Mouse (Mus musculus): Measurements from ENCODE around the gene Pik3r5.
A peak's percentile ranks its signal among the peaks of the same experiment; 100 is the strongest.

The Pik3r5 gene

GRCm38 (mm10) chr11:68401428-68401827 is 30.5 kb upstream of the Pik3r5 start:
- no peak for DNase-seq (ENCODE audit: low spot score in 2 of 2)

DNA sequence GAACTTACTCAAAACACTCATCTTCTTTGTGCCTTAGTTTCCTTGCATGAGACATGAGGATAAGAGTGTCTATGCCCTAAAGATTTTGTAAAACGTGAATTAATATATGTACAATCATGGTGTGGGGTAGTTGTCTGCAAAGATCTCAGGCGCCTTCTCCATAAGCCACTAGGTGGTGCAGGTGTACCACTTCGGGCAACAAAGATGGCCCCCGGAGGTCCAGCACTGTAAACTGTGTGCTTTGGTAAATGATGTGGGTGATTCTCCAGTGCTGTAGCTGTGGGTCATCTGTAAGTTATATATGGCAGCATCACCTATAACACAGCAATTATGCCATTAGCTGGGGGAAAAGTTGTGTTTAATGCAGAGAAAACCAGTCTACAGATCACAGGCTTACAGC is 27.7 kb upstream of the Pik3r5 start:
- no peak for DNase-seq (ENCODE audit: low spot score in 2 of 2)

DNA sequence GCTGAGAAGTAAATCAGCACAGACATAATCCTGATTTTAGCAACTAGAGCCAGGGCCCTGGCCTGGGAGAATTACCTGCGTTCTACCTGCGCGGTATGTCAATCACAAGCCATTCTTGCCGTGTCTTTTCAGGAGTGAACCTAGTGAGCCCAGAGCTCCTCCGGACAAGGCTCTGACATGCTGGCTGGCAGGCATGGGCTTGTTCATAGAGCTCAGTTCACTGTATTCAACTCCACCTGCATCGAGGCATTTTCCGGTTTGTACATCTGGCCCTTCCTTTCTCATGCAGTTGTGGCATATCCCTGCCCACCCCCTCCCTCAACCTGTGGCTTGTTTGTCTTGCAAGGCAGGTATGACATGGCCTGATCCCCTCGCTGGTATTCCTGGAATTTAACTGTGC is 26.3 kb upstream of the Pik3r5 start:
- DNase-seq (ENCODE audit: low spot score in 2 of 2): no peak

DNA sequence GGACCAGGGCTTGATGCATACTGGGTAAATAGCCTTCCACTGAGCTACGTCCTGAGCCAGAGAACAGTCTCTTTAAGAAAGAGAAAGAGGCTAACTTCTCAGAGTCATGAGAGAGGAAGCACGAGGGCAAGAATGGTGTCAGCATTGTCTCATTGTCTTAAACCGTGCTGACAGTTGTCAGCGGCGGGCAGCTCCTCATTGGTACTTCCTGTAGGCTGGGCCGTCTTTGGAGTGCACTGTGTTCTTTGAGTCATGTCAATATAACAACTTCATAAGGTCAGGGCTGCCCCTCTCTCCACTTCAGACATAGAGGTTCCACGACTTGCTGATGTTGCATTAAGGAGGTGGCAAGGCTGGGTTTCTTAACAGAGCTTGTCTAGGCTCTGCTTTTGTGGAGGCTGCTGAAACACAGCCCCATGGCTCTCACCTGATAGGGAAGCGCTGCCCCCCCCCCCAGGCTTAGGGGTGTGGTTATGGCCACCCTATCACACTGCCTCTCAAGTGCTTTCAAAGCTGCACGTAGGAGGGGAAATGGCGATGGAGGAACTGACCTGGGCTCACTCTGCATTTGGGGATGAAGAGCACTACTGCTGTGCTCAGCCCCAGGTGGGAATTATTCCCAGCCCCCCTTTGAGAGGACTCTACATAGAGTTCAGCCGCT is 24.5 kb upstream of the Pik3r5 start:
- DNase-seq (ENCODE audit: low spot score in 2 of 2): no peak

DNA sequence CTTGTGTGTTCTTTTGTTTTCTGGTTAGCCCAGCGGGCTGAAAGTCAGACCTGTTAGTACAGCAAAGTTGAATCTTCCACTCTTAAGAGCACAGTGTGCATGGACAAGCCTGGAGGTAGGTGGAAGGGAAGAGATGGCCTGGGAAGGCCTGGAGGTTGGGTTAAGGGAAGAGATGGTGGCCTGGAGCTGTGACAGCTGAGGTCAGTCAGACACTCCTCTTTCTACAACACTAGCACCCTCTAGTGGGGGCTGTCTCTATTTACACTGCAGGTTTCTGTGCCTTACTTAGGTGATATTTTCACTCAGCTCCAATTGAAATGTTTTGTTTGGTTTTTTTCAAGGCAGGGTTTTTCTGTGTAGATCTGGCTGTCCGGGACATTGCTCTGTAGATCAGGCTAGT is 23.8 kb upstream of the Pik3r5 start:
- DNase-seq (ENCODE audit: low spot score in 2 of 2): peak in 1 of 2 experiments; percentile 82

DNA sequence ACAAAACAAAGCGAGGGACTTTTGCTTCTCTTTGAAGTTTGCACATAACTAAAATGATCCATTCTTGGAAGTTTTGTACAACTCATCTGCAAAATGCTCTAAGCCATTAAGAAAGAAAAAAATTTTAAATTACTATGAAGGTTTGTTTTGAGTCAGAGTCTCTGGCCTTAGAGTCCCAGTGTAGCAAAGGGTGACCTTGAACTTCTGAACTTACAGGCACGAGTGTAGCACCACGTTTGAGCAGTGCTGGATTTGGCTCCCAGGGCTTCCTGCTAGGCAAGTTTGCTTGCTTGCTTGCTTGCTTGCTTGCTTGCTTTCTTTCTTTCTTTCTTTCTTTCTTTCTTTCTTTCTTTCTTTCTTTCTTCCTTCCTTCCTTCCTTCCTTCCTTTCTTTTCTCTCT is 14.9 kb upstream of the Pik3r5 start:
- no peak for DNase-seq (ENCODE audit: low spot score in 2 of 2)

DNA sequence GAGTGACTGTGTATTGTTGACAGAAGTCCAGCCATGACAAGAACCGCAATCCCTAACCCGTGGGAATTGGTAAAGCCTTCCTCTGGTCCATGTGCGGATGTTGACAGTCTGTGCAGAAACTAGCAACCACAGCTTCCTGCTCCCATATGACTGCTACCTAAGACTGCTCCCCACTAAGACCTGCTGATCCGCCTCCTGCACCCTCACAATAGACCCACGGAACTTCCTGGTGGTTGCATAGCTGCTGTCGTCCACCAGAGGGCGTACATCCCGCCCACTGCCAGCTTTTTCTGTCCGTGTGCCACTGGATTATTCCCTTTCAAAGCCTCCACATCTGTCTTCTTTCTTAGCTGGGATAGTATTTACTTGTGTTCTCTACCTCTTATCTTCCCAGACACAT is 14.1 kb upstream of the Pik3r5 start:
- peak in 1 of 2 experiments; percentile 31 for DNase-seq (ENCODE audit: low spot score in 2 of 2)

- no peak for DNase-seq (ENCODE audit: low spot score in 2 of 2)
Measured at GRCm38 (mm10) chr11:68425492-68426315, 6.2 kb upstream of the Pik3r5 start.

DNA sequence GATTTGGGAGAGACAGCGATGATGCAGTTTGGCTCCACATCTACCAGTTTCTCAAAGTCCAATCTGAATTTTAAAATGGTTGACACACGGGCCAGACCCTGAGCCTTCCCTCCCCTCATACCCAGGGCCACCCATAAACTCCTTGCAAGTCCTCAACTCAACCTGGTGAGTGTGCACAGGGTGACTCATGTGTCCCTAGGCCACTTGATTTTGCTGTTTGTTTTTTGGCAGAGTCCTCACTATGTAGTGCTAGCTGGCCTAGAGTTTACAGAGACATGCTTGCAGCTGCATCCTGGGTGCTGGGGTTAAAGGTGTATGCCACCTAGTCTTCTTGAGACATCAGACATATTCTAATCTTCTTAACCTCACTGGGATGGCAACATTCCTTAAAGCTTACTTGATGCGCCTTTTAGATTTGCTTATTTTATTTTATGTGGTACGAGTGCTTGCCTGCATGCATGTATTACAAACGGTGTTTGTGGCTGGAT is 4.8 kb upstream of the Pik3r5 start:
- no peak for DNase-seq (ENCODE audit: low spot score in 2 of 2)

- no peak for DNase-seq (ENCODE audit: low spot score in 2 of 2)
Measured at GRCm38 (mm10) chr11:68430662-68431061, 1.3 kb upstream of the Pik3r5 start.

- no peak for DNase-seq (ENCODE audit: low spot score in 2 of 2)
Measured at GRCm38 (mm10) chr11:68432361-68433021, 570 bp downstream of the Pik3r5 start.

DNA sequence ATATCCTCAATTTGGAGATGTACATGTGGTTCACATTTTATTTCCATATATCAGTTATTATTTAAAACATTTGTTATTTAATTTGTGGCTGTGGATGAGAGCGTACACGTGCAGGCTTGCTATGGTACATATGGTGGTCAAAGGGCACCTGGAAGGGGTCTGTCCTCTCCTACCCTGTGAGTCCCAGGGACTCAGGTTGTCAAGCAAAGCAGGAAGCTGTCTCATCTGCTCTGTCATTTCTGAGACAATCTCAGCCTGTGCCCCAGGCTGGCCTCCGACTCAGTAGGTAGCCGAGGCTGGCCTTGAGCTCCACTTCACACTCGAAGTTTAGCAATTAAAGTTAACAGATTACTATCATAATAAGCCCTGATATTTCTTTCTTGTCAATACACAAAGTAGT is 1.6 kb downstream of the Pik3r5 start:
- no peak for DNase-seq (ENCODE audit: low spot score in 2 of 2)

- no peak for DNase-seq (ENCODE audit: low spot score in 2 of 2)
Measured at GRCm38 (mm10) chr11:68434697-68435096, 2.8 kb downstream of the Pik3r5 start.

DNA sequence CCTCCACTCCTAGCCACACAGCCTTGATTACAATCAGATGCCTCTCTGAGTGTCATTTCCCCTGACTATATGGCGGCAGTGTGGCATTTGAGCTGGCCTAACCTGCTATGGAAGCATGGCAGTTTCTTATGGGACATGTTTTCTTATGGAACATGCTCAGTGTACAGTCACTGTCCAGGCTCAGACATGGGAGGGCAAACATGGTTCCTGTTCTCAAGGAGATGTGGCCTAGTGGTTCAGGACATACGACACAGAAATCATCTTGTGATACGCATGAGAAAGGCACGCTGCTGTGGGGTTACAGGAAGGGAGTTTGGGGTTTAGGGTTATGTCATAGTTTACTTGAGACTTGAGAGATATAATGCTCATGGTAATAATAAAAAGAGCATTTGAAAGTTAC is 3.7 kb downstream of the Pik3r5 start:
- DNase-seq (ENCODE audit: low spot score in 2 of 2): no peak

GRCm38 (mm10) chr11:68436376-68436775 is 4.5 kb downstream of the Pik3r5 start:
- DNase-seq (ENCODE audit: low spot score in 2 of 2): no peak

DNA sequence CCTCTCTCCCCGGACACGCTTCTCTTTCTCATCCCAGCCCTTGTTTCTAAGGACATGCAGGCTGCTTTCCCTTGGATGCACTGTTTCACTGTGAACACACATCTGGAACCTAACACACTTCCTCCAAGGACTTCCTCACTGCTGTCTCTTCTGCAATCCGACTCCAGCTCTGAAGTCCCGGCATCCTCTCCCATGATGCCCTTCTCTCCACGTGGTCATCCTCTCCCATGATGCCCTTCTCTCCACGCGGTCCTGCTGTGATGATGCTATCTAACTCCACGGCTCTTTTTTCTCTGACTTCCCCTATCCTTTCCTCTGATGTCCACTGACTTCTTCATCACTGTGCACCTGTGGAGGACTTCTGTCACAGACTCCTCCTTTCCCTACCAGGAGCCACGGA is 8.2 kb downstream of the Pik3r5 start:
- no peak for DNase-seq (ENCODE audit: low spot score in 2 of 2)

GRCm38 (mm10) chr11:68440965-68441364 is 9.0 kb downstream of the Pik3r5 start:
- no peak for DNase-seq (ENCODE audit: low spot score in 2 of 2)

GRCm38 (mm10) chr11:68442346-68442745 is 10.4 kb downstream of the Pik3r5 start:
- DNase-seq (ENCODE audit: low spot score in 2 of 2): no peak

DNA sequence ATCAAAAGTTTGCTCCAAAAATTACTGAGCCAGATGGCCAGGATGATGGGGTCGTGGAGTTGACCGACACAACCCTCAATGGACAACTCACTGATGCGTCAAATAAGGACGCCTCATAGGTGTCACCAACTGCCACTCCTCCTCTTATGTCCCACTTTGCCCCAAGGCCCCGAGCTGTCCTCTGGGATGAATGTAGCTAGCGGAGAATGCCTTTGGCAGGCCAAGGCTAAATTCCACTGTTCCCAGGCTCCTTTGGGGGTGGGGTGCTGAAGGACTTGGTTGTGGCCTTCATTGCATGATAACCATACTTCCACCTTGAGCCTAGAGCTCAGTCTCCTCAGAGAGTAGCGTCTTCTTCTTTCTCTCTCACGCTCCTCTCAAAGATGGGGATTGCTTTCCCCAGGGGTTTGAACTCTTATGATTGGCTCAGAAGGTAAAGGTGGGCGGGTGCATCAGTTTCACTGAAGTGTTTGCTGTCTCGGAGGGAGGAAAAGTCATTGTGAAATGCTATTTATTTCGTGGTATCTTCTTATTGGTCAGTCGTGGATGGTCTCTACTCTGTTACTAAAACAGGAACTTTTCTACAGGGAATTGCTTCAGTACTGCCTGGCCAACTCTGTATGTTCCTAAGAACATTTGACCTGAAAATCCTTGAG is 11.2 kb downstream of the Pik3r5 start:
- no peak for DNase-seq (ENCODE audit: low spot score in 2 of 2)

DNA sequence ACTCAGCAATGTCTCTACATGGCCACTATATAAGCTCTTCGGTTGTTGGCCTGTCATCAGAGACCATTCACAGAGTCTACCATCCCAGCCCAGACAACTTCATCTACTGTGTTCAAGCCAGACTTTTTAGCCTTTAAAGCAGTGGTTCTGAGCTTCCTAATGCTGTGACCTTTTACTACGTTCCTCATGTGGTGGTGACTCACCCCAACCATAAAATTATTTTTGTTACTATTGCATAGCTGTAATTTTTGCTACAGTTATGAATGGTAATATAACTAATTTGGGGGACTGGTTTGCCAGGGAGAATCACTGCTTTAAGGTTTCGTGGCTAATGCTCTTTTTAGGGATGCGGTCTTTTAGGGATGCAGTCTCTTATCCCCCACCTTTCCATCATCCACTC is 14.0 kb downstream of the Pik3r5 start:
- DNase-seq (ENCODE audit: low spot score in 2 of 2): no peak

DNA sequence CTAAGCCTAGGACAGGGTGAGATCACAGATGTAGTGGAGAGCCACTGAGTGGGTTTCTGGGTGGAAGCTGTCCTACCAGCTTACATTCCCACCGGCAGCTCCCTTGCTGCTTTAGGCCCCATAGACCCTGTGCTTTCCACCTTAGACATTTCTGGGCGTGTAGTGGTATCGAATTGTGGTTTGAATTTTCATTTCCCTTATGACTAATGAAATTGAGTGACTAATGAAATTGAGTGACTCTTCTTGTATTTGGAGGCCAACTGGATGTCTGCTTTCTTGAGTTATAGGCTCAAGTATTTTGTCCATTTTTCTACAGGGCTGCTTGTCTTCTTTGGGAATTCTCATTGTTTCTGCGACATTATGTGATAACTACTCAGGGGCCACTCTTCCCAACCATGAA is 14.6 kb downstream of the Pik3r5 start:
- no peak for DNase-seq (ENCODE audit: low spot score in 2 of 2)

DNA sequence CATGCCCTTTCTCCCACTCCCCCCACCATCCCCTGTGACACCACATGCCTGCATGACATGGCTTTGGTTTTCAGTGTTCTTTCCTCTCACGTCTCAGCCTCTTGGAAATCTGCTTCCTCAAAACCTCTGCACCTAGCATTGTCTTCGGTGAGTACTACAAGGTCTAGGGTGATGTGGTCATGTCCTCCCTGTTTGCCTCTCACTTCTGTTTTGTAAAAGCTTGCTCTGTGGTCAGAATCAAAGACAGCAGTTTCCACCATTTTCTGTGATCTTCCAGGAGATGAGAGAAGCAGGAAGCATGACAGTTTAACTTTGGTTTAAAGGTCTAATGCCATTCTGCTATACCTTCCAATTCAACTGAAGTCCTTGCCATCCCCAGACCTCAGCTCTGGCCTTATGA is 15.3 kb downstream of the Pik3r5 start:
- DNase-seq (ENCODE audit: low spot score in 2 of 2): no peak

Data from left cerebral cortex, adult 9 months (tissue).